Mouse (Mus musculus): ENCODE measurements at regions not wholly inside any gene's neighbourhood (a gene's known extent, or its start where the extent isn't known, plus 50 kb on each side); places are given as distances from the start of the nearest gene placed in this dataset.

- no peak for DNase-seq (ENCODE audit: low spot score)
These were observed 93.9 kb upstream of the Ret start for GRCm38 (mm10) chr6:118291426-118291825.

GRCm38 (mm10) chr6:118285246-118285645 lies 87.7 kb upstream of the Ret start:
- DNase-seq (ENCODE audit: low spot score) = no peak

- DNase-seq (ENCODE audit: low spot score) = no peak
These were observed 86.5 kb upstream of the Ret start for GRCm38 (mm10) chr6:118283949-118284568.

- DNase-seq (ENCODE audit: low spot score) = no peak
These were observed 66.4 kb upstream of the Ret start for GRCm38 (mm10) chr6:118263951-118264350.

GRCm38 (mm10) chr6:118259881-118260280 lies 62.4 kb upstream of the Ret start:
- DNase-seq (ENCODE audit: low spot score) = no peak

- DNase-seq (ENCODE audit: low spot score) = no peak
These were observed 57.4 kb upstream of the Ret start for GRCm38 (mm10) chr6:118254871-118255270.

GRCm38 (mm10) chr6:118252711-118253110 lies 55.2 kb upstream of the Ret start:
- DNase-seq (ENCODE audit: low spot score) = no peak

- no peak for DNase-seq (ENCODE audit: low spot score)
These were observed 53.6 kb upstream of the Ret start for GRCm38 (mm10) chr6:118251131-118251530.

GRCm38 (mm10) chr6:118250006-118250405 lies 52.5 kb upstream of the Ret start:
- DNase-seq (ENCODE audit: low spot score) = no peak
